Mouse (Mus musculus): ENCODE data around the gene Tagln. TPM values are rescaled to one million over a fixed set of nuclear protein-coding genes. Genes with fewer than 3 reads are reported as not detected.
A peak's percentile ranks its signal among the peaks of the same experiment; 100 is the strongest.

Tagln gene
- polyA plus RNA-seq, 1 experiment from 2014 or later = 5.1 TPM

GRCm38 (mm10) chr9:45953511-45954293, 17.8 kb upstream of the Tagln start:
- H3K9me3 ChIP-seq (ENCODE audit: control insufficient read depth, low read length) = no peaks in the 10 kb centered on the region
- WGBS = 66% methylated on average over 13 of the region's 13 CpGs
- H3K4me1 ChIP-seq (ENCODE audit: control insufficient read depth, insufficient read depth, low read length) = peaks cover 12% of the 10 kb centered on the region
- peak overlapping the region; percentile 90 for H3K4me2 ChIP-seq (ENCODE audit: low read depth, severe bottlenecking)
- ATAC-seq (ENCODE audit: insufficient number of reproducible peaks, low FRiP score, low TSS enrichment, low read depth) = no peak
- H3K27ac ChIP-seq (replicated peaks; ENCODE audit: low read depth, low read length) = peak overlapping the region; percentile 70; the same call in 1 of the 2 replicates
- H3K4me3 ChIP-seq (ENCODE audit: low read depth, low read length) = peak overlapping the region; percentile 89
- no peak for DNase-seq (ENCODE audit: low spot score)
- peaks cover 4% of the 10 kb centered on the region for H3K36me3 ChIP-seq (ENCODE audit: control insufficient read depth, insufficient read depth, low read length)
- no peaks in the 10 kb centered on the region for H3K27me3 ChIP-seq (ENCODE audit: control insufficient read depth, insufficient read depth, low read length)
- peak overlapping the region; percentile 91 for H3K9ac ChIP-seq (ENCODE audit: low read length)

GRCm38 (mm10) chr9:45952890-45953289, 17.0 kb upstream of the Tagln start:
- no peak for ATAC-seq (ENCODE audit: insufficient number of reproducible peaks, low FRiP score, low TSS enrichment, low read depth)
- Histone ChIP-seq H3K4me3 (ENCODE audit: low read depth, low read length) (no peak overlapping the region), H3K36me3 (ENCODE audit: control insufficient read depth, insufficient read depth, low read length) (peaks cover 7% of the 10 kb centered on the region), H3K4me1 (ENCODE audit: control insufficient read depth, insufficient read depth, low read length) (peaks cover 12% of the 10 kb centered on the region), H3K27me3 (ENCODE audit: control insufficient read depth, insufficient read depth, low read length) (no peaks in the 10 kb centered on the region), H3K27ac (replicated peaks; ENCODE audit: low read depth, low read length) (no peak overlapping the region), H3K4me2 (ENCODE audit: low read depth, severe bottlenecking) (no peak overlapping the region), H3K9me3 (ENCODE audit: control insufficient read depth, low read length) (no peaks in the 10 kb centered on the region), H3K9ac (ENCODE audit: low read length) (no peak overlapping the region)
- no peak for DNase-seq (ENCODE audit: low spot score)
- WGBS = 87% methylated on average over 7 of the region's 7 CpGs

GRCm38 (mm10) chr9:45952057-45952456, 16.2 kb upstream of the Tagln start:
- Histone ChIP-seq H3K9me3 (ENCODE audit: control insufficient read depth, low read length) (no peaks in the 10 kb centered on the region), H3K4me1 (ENCODE audit: control insufficient read depth, insufficient read depth, low read length) (peaks cover 12% of the 10 kb centered on the region), H3K27me3 (ENCODE audit: control insufficient read depth, insufficient read depth, low read length) (no peaks in the 10 kb centered on the region), H3K4me3 (ENCODE audit: low read depth, low read length) (no peak overlapping the region), H3K9ac (ENCODE audit: low read length) (no peak overlapping the region), H3K36me3 (ENCODE audit: control insufficient read depth, insufficient read depth, low read length) (peaks cover 7% of the 10 kb centered on the region), H3K4me2 (ENCODE audit: low read depth, severe bottlenecking) (no peak overlapping the region), H3K27ac (replicated peaks; ENCODE audit: low read depth, low read length) (no peak overlapping the region)
- WGBS = 94% methylated on average over 4 of the region's 4 CpGs
- ATAC-seq (ENCODE audit: insufficient number of reproducible peaks, low FRiP score, low TSS enrichment, low read depth) = no peak
- no peak for DNase-seq (ENCODE audit: low spot score)

GRCm38 (mm10) chr9:45946872-45947183, 11.0 kb upstream of the Tagln start:
- H3K9ac ChIP-seq (ENCODE audit: low read length) = no peak overlapping the region
- no peaks in the 10 kb centered on the region for H3K4me1 ChIP-seq (ENCODE audit: control insufficient read depth, insufficient read depth, low read length)
- no peaks in the 10 kb centered on the region for H3K27me3 ChIP-seq (ENCODE audit: control insufficient read depth, insufficient read depth, low read length)
- ATAC-seq (ENCODE audit: insufficient number of reproducible peaks, low FRiP score, low TSS enrichment, low read depth) (no peak), DNase-seq (ENCODE audit: low spot score) (no peak)
- no peak overlapping the region for H3K27ac ChIP-seq (replicated peaks; ENCODE audit: low read depth, low read length)
- no peak overlapping the region for H3K4me2 ChIP-seq (ENCODE audit: low read depth, severe bottlenecking)
- H3K36me3 ChIP-seq (ENCODE audit: control insufficient read depth, insufficient read depth, low read length) = peaks cover 22% of the 10 kb centered on the region
- no peaks in the 10 kb centered on the region for H3K9me3 ChIP-seq (ENCODE audit: control insufficient read depth, low read length)
- 87% methylated on average over 10 of the region's 10 CpGs for WGBS
- no peak overlapping the region for H3K4me3 ChIP-seq (ENCODE audit: low read depth, low read length)

GRCm38 (mm10) chr9:45946182-45946871, 10.5 kb upstream of the Tagln start:
- Histone ChIP-seq H3K36me3 (ENCODE audit: control insufficient read depth, insufficient read depth, low read length) (peaks cover 22% of the 10 kb centered on the region), H3K4me1 (ENCODE audit: control insufficient read depth, insufficient read depth, low read length) (no peaks in the 10 kb centered on the region), H3K27me3 (ENCODE audit: control insufficient read depth, insufficient read depth, low read length) (no peaks in the 10 kb centered on the region), H3K9me3 (ENCODE audit: control insufficient read depth, low read length) (no peaks in the 10 kb centered on the region), H3K9ac (ENCODE audit: low read length) (no peak overlapping the region), H3K27ac (replicated peaks; ENCODE audit: low read depth, low read length) (no peak overlapping the region), H3K4me3 (ENCODE audit: low read depth, low read length) (no peak overlapping the region), H3K4me2 (ENCODE audit: low read depth, severe bottlenecking) (no peak overlapping the region)
- WGBS = 86% methylated on average over 16 of the region's 16 CpGs
- ATAC-seq (ENCODE audit: insufficient number of reproducible peaks, low FRiP score, low TSS enrichment, low read depth) (no peak), DNase-seq (ENCODE audit: low spot score) (no peak)

GRCm38 (mm10) chr9:45945721-45946120, 9.9 kb upstream of the Tagln start:
- WGBS = 94% methylated on average over 13 of the region's 13 CpGs
- no peak for DNase-seq (ENCODE audit: low spot score)
- H3K36me3 ChIP-seq (ENCODE audit: control insufficient read depth, insufficient read depth, low read length) = peaks cover 22% of the 10 kb centered on the region

GRCm38 (mm10) chr9:45944506-45945400, 8.9 kb upstream of the Tagln start:
- Histone ChIP-seq H3K36me3 (ENCODE audit: control insufficient read depth, insufficient read depth, low read length) (peaks cover 19% of the 10 kb centered on the region), H3K9ac (ENCODE audit: low read length) (no peak overlapping the region), H3K4me1 (ENCODE audit: control insufficient read depth, insufficient read depth, low read length) (no peaks in the 10 kb centered on the region), H3K27me3 (ENCODE audit: control insufficient read depth, insufficient read depth, low read length) (no peaks in the 10 kb centered on the region), H3K27ac (replicated peaks; ENCODE audit: low read depth, low read length) (no peak overlapping the region), H3K9me3 (ENCODE audit: control insufficient read depth, low read length) (no peaks in the 10 kb centered on the region), H3K4me2 (ENCODE audit: low read depth, severe bottlenecking) (no peak overlapping the region), H3K4me3 (ENCODE audit: low read depth, low read length) (no peak overlapping the region)
- WGBS = 85% methylated on average over 13 of the region's 13 CpGs
- DNase-seq (ENCODE audit: low spot score) (no peak), ATAC-seq (ENCODE audit: insufficient number of reproducible peaks, low FRiP score, low TSS enrichment, low read depth) (no peak)

More at GRCm38 (mm10) chr9:45945721-45946120, 9.9 kb upstream of the Tagln start:
- Histone ChIP-seq H3K9me3 (ENCODE audit: control insufficient read depth, low read length) (no peaks in the 10 kb centered on the region), H3K27ac (replicated peaks; ENCODE audit: low read depth, low read length) (no peak overlapping the region), H3K4me2 (ENCODE audit: low read depth, severe bottlenecking) (no peak overlapping the region), H3K27me3 (ENCODE audit: control insufficient read depth, insufficient read depth, low read length) (no peaks in the 10 kb centered on the region), H3K9ac (ENCODE audit: low read length) (no peak overlapping the region), H3K4me3 (ENCODE audit: low read depth, low read length) (no peak overlapping the region), H3K4me1 (ENCODE audit: control insufficient read depth, insufficient read depth, low read length) (no peaks in the 10 kb centered on the region)
- ATAC-seq (ENCODE audit: insufficient number of reproducible peaks, low FRiP score, low TSS enrichment, low read depth) = no peak

All from limb, embryonic 11.5 days (tissue).